Mouse (Mus musculus) embryonic facial prominence, embryonic 11.5 days (tissue): Measurements from ENCODE around the gene Rhbg. TPM values are rescaled to one million over a fixed set of nuclear protein-coding genes. Genes with fewer than 3 reads are reported as not detected.

Experiments
- ATAC-seq: fragments of 200-750 bp; cut with Nextera tagmentation; replicated peaks from 2 replicates; pipeline ENCODE4 v1.8.0; 2017; ENCODE audit warnings: low read depth; ENCODE audit not compliant: insufficient number of reproducible peaks, low FRiP score, low TSS enrichment
- DNase-seq: peaks from one replicate; pipeline ENCODE4 v3.0.0-alpha.2; 2015; ENCODE audit warnings: low spot score
- H3K27ac ChIP-seq: fragments of 300-500 bp; sonication (generic); replicated peaks from 2 replicates; pipeline ENCODE4 v1.5.1; 2014; ENCODE audit warnings: mild to moderate bottlenecking, low read depth, low read length, control low read depth
- H3K27me3 ChIP-seq: fragments of 300-500 bp; sonication (generic); 2 replicates; pipeline ENCODE4 v1.6.1; 2014; ENCODE audit warnings: mild to moderate bottlenecking, low read length, moderate library complexity, mixed read lengths; ENCODE audit not compliant: control insufficient read depth, insufficient read depth
- H3K36me3 ChIP-seq: fragments of 300-500 bp; sonication (generic); replicated peaks from 2 replicates; pipeline ENCODE4 v1.6.1; 2014; ENCODE audit warnings: low read depth, mild to moderate bottlenecking, low read length, moderate library complexity, mixed read lengths; ENCODE audit not compliant: control insufficient read depth, insufficient read depth
- H3K4me1 ChIP-seq: fragments of 300-500 bp; sonication (generic); 2 replicates; pipeline ENCODE4 v1.6.1; 2014; ENCODE audit warnings: low read length, mixed read lengths; ENCODE audit not compliant: control insufficient read depth, insufficient read depth
- H3K4me2 ChIP-seq: fragments of 300-500 bp; sonication (generic); 2 replicates; pipeline ENCODE4 v1.6.1; 2014; ENCODE audit warnings: low read depth, mild to moderate bottlenecking, control low read depth, low read length, moderate library complexity
- H3K4me3 ChIP-seq: fragments of 300-500 bp; sonication (generic); 2 replicates; pipeline ENCODE4 v1.5.1; 2014; ENCODE audit warnings: low read depth, low read length, control low read depth
- H3K9ac ChIP-seq: fragments of 300-500 bp; sonication (generic); replicated peaks from 2 replicates; pipeline ENCODE4 v1.6.1; 2014; ENCODE audit warnings: mild to moderate bottlenecking, control low read depth, low read length
- H3K9me3 ChIP-seq: fragments of 300-500 bp; sonication (generic); replicated peaks from 2 replicates; pipeline ENCODE4 v1.6.1; 2016; ENCODE audit warnings: mild to moderate bottlenecking, low read length, inconsistent platforms, mixed read lengths; ENCODE audit not compliant: control insufficient read depth
- WGBS: fragments of 180-500 bp; shearing (Covaris S2); extraction: QIAGEN DNeasy Blood & Tissue Kit; methylation state at CpG from one replicate; pipeline ENCODE4 v1.1.7; 2014; 5-methylcytosine and 5-hydroxymethylcytosine counted together
- polyA plus RNA-seq: library from polyadenylated mRNA; unstranded; fragments of >200 nt; fragmentation: Nextera tagmentation; extraction: Ambion mirVana; gene quantifications from 2 replicates; pipeline ENCODE4 v1.2.1, GENCODE M21; 2014

Gene Rhbg
- polyA plus RNA-seq, 1 experiment from 2014 or later = 0.25 TPM

DNA sequence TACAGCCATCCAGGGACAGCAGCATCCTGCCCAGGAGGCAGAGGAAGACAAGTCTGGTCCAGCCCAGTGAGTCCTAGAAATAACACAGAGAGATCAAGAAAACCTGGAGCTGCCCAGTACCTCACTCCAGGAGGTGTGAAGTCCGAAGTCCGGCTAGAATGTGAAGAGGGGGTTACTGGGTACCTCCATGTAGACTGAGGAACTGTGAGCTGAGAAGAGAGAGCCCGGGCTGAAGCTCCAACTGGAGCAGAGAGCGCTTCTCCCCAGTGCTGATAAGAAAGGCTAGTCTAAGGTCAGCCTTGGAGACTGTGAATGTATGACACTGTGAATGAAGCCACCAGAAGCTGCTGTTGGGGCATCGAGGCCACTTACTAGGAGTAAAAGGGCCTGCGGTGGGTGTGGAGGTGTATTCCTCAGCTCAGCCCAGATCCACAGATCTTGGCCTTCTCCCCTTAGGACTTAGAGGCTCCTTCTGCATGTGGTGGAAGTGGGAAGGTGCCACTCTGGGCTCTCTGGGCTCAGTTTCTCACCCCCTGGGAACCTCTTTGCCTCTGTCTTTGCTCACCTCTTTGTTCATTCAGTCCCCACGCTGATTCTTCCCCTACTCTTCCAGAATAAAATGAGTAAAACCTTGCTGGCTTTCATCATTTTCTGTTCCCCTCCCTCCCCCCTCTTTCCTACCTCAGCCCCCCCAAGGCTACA is 50.4 kb downstream of the Rhbg start:
- ATAC-seq (no peak), DNase-seq (no peak)
- Histone ChIP-seq H3K9ac (no peak overlapping the region), H3K4me1 (no peaks in the 10 kb centered on the region; the same call in 1 of the 2 replicates), H3K27ac (no peak overlapping the region), H3K4me3 (no peak overlapping the region), H3K27me3 (peaks cover 87% of the 10 kb centered on the region), H3K4me2 (no peak overlapping the region), H3K9me3 (no peaks in the 10 kb centered on the region), H3K36me3 (no peaks in the 10 kb centered on the region)
- WGBS = 2% methylated on average over 7 of the region's 7 CpGs

DNA sequence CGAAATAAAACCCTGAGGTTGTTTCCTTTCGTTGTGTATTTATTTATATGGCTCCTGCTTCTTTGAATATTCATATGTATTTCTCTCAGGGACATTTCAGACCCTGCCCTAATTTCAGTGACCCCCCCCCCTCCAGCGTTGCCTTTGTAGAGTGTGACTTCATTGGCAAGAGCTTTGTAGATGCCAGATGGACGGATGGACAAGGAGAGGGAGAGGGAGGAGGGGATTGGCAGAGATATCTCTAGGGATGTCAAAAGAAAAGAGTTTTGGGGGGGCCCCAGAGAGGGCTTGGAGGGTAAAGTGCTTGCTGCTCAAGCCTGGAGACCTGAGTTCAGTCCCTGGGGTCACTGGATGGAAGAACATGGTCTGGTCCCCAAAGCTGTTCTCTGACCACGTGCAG is 51.1 kb downstream of the Rhbg start:
- H3K36me3 ChIP-seq = no peaks in the 10 kb centered on the region
- no peak overlapping the region for H3K9ac ChIP-seq
- 9% methylated on average over 5 of the region's 5 CpGs for WGBS
- no peak overlapping the region for H3K27ac ChIP-seq
- H3K4me1 ChIP-seq = no peaks in the 10 kb centered on the region; the same call in 1 of the 2 replicates
- no peak for DNase-seq
- H3K4me2 ChIP-seq = no peak overlapping the region
- H3K4me3 ChIP-seq = no peak overlapping the region
- ATAC-seq = no peak
- H3K9me3 ChIP-seq = no peaks in the 10 kb centered on the region
- H3K27me3 ChIP-seq = peaks cover 87% of the 10 kb centered on the region

DNA sequence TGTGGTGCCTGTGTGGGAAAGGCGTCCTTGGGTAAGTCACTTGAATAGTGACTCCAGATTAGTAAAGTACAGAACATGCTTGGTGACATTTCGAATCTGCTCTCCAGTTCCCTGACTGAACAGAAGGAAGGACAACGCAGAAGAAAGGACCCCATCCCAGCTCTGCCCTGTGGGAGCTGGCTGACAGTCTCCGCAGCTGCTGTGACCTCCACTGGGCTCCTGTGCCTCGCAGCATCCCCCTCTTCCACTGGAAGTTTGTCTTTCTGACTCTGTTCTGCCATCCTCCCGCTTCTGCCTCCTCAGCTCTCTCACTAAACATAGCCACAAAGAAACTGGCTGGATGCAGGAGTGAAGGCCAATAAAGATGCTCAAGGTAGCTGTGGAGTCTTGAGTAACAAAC is 51.5 kb downstream of the Rhbg start:
- Histone ChIP-seq H3K36me3 (no peaks in the 10 kb centered on the region), H3K4me2 (no peak overlapping the region), H3K27ac (no peak overlapping the region), H3K27me3 (peaks cover 87% of the 10 kb centered on the region), H3K9me3 (no peaks in the 10 kb centered on the region), H3K4me1 (no peaks in the 10 kb centered on the region; the same call in 1 of the 2 replicates), H3K4me3 (no peak overlapping the region), H3K9ac (no peak overlapping the region)
- 1% methylated on average over 6 of the region's 6 CpGs for WGBS
- DNase-seq (no peak), ATAC-seq (no peak)

DNA sequence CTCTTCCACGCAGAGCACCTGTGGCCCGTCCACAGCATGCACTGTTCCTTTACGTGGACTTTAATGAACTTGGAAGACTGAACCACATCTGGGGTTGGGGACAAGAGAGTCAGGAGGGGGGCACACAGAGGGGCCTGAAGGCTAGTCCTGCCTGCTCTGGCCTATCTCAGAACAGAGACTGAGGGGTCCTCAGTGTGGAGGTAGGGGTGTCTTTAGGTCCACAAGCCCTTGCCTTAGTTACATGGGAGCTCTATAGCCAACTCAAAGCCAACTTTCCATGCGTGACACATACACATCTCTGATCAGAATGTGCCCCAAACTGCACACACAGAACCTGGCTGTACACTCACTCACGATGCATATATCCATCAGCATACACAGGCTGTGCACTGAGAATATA is 52.9 kb downstream of the Rhbg start:
- ATAC-seq (no peak), DNase-seq (no peak)
- 10% methylated on average over 5 of the region's 5 CpGs for WGBS
- Histone ChIP-seq H3K9me3 (no peaks in the 10 kb centered on the region), H3K4me1 (no peaks in the 10 kb centered on the region; the same call in 1 of the 2 replicates), H3K36me3 (no peaks in the 10 kb centered on the region), H3K4me2 (no peak overlapping the region), H3K4me3 (no peak overlapping the region), H3K27me3 (peaks cover 90% of the 10 kb centered on the region), H3K9ac (no peak overlapping the region), H3K27ac (no peak overlapping the region)

DNA sequence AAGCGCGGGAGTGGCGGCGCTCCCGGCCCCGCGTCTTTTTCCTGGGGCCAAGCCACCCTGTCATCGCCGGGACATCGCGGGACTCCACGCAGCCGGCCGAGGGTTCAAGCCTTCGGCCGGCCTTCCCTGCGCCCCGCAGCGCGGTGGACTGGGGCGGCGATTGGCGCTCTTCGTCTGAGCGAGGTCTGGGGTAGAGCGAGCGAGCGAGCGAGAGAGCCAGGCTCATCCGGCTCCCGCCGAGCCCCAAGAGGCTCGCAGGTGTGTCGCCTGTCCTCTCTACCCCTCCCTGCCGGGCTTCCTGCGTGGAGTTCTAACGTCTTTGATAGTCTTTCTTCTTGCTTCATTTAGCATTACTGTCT is 53.6 kb downstream of the Rhbg start:
- ATAC-seq = no peak
- H3K9ac ChIP-seq = peak overlapping the region; percentile 26
- no peak for DNase-seq
- peak overlapping the region; percentile 13 for H3K4me3 ChIP-seq
- H3K36me3 ChIP-seq = no peaks in the 10 kb centered on the region
- H3K9me3 ChIP-seq = no peaks in the 10 kb centered on the region
- H3K27ac ChIP-seq = no peak overlapping the region
- H3K4me1 ChIP-seq = no peaks in the 10 kb centered on the region; the same call in 1 of the 2 replicates
- peaks cover 87% of the 10 kb centered on the region for H3K27me3 ChIP-seq
- peak overlapping the region; percentile 29 for H3K4me2 ChIP-seq
- under 1% methylated on average over 37 of the region's 37 CpGs for WGBS

DNA sequence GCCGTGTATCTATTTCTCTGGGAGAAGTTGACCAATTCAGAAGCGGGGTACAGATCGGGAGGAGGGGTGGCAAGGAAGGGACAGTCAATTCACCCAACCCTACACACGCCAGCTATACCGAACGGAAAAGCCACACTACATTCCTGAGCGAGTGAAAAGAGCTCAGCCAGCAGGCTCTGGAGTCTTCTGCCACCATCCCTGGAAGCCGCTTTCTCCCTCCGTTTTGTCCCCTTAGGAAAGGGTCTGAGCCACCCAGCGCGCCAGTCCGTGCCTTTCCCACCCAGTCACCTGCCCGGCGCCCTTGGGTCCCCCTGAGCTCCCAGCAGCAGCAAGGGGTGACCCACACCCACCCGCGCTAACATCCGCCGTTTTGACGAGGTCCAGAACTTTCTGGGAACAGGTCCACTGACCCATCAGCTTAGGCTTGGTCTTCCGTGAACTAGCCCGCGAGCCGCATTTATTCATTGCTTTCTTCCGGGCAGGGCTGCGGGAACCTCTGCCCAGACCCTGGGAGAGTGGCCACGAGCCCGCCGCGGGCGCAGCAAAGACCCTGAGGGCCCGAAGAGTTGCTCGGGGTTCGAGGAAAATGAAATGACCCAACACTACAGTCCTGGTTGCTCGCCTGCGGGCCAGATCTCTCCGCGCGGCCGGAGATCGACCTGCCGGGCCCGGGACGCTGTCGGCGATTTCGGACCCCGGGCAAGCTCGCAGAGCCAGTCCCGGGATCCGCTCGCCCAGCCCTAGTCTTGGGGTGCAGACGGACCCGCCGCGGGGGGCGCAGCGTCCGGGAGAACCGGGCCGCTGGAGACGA is 54.1 kb downstream of the Rhbg start:
- no peaks in the 10 kb centered on the region for H3K36me3 ChIP-seq
- DNase-seq = no peak
- H3K4me3 ChIP-seq = peak overlapping the region; percentile 13
- ATAC-seq = no peak
- H3K4me1 ChIP-seq = no peaks in the 10 kb centered on the region; the same call in 1 of the 2 replicates
- no peak overlapping the region for H3K27ac ChIP-seq
- peak overlapping the region; percentile 26 for H3K9ac ChIP-seq
- H3K9me3 ChIP-seq = no peaks in the 10 kb centered on the region
- H3K27me3 ChIP-seq = peaks cover 86% of the 10 kb centered on the region
- WGBS = under 1% methylated on average over 61 of the region's 61 CpGs
- peak overlapping the region; percentile 29 for H3K4me2 ChIP-seq

DNA sequence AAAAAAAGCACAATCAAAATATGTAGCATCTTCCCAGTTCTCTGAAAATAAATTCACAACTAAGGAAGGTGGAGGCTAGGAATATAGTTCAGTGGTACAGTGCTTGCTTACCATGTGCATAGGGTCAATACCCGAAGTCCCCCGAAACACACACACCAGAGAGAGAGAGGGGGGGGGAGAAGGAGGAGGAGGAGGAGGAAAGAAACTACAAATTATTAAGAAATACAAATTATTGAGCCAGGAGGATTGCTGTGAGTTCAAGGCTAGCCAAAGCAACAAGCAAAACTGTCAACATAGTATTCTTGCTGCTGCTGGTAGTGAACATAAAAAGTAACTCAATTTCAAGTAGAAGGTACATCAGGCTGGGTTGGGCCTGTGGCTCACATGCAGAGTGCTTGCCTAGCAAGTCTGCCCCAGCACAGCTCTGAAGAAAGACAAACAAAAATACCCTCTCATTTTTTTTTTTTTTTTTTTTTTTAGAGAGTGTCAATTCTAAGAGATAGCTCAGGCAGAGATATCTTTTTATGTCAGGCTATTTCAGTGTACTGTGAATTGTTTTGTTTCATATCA is 54.9 kb downstream of the Rhbg start:
- Histone ChIP-seq H3K36me3 (no peaks in the 10 kb centered on the region), H3K4me3 (no peak overlapping the region), H3K9ac (no peak overlapping the region), H3K27ac (no peak overlapping the region), H3K4me2 (no peak overlapping the region), H3K4me1 (no peaks in the 10 kb centered on the region; the same call in 1 of the 2 replicates), H3K27me3 (peaks cover 79% of the 10 kb centered on the region), H3K9me3 (no peaks in the 10 kb centered on the region)
- no peak for DNase-seq
- WGBS = 36% methylated on average over 2 of the region's 2 CpGs
- ATAC-seq = no peak
